Mouse (Mus musculus): Measurements from ENCODE around the gene Ccdc28b. TPM values are rescaled to one million over a fixed set of nuclear protein-coding genes. Genes with fewer than 3 reads are reported as not detected.

The Ccdc28b gene
- polyA plus RNA-seq, 1 experiment from 2014 or later: 66.7 TPM

DNA sequence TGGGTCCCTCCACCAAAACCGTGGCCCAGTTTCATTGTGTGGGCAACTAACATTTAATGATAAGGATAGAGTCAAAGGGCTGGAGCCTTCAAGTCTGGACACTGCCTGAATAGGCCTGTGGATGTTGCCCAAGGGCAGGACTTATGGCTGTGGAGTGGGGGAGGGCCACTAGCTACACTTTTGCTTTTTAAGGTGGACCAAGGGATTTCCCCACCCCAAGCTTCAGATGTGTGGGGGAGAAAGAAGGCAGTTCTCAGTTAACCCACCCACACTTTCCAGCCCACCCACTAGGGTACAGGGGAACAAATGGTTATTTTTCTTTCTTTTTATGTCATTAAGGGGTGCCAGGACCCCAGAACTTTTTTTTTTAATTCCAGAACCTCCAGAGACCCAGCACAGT is 39.4 kb downstream of the Ccdc28b start:
- ATAC-seq (ENCODE audit: insufficient number of reproducible peaks, low FRiP score, low TSS enrichment, low read depth): no peak
- no peaks in the 10 kb centered on the region for H3K9me3 ChIP-seq (replicated peaks)
- H3K9ac ChIP-seq: no peak overlapping the region
- peak overlapping the region; percentile 50 for H3K4me3 ChIP-seq (replicated peaks)
- H3K27ac ChIP-seq (replicated peaks): peak overlapping the region; percentile 58; the same call in 1 of the 2 replicates
- H3K36me3 ChIP-seq: no peaks in the 10 kb centered on the region
- 71% methylated on average over 1 of the region's 1 CpGs for WGBS
- H3K27me3 ChIP-seq: no peaks in the 10 kb centered on the region
- H3K4me1 ChIP-seq: peaks cover 8% of the 10 kb centered on the region; the same call in 1 of the 2 replicates
- peak overlapping the region; percentile 72 for H3K4me2 ChIP-seq (replicated peaks)

- no peak for ATAC-seq (ENCODE audit: insufficient number of reproducible peaks, low FRiP score, low TSS enrichment, low read depth)
- 73% methylated on average over 1 of the region's 1 CpGs for WGBS
Observed at GRCm38 (mm10) chr4:129582251-129582650, 41.5 kb downstream of the Ccdc28b start.

DNA sequence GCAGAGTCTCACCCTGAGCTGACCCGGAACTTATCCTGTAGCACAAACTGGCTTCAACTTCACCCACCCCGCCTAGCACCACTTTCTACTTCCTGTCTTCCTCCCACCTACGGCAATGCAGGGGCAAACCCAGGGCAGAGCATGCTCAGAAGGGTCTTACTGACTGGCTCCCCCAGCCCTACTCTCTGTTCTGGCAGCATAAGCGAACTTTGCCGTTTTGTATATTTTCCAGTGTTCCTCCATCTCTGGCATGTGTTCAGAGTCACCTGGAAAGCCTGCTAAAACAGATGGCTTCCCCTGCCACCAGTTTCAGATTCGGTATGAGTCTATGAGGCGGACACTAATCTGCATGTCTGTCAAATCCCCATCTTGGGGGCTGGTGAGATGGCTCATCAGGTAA is 43.4 kb downstream of the Ccdc28b start:
- WGBS: 54% methylated on average over 7 of the region's 7 CpGs
- Histone ChIP-seq H3K27me3 (no peaks in the 10 kb centered on the region), H3K27ac (replicated peaks) (no peak overlapping the region), H3K9me3 (replicated peaks) (no peaks in the 10 kb centered on the region), H3K4me1 (peaks cover 8% of the 10 kb centered on the region; the same call in 1 of the 2 replicates), H3K4me3 (replicated peaks) (no peak overlapping the region), H3K36me3 (no peaks in the 10 kb centered on the region), H3K4me2 (replicated peaks) (no peak overlapping the region), H3K9ac (no peak overlapping the region)
- no peak for ATAC-seq (ENCODE audit: insufficient number of reproducible peaks, low FRiP score, low TSS enrichment, low read depth)

More at GRCm38 (mm10) chr4:129582251-129582650, 41.5 kb downstream of the Ccdc28b start:
- no peaks in the 10 kb centered on the region for H3K36me3 ChIP-seq
- no peak overlapping the region for H3K4me2 ChIP-seq (replicated peaks)
- no peak overlapping the region for H3K4me3 ChIP-seq (replicated peaks)
- no peak overlapping the region for H3K27ac ChIP-seq (replicated peaks)
- peaks cover 8% of the 10 kb centered on the region; the same call in 1 of the 2 replicates for H3K4me1 ChIP-seq
- no peak overlapping the region for H3K9ac ChIP-seq
- no peaks in the 10 kb centered on the region for H3K9me3 ChIP-seq (replicated peaks)
- H3K27me3 ChIP-seq: no peaks in the 10 kb centered on the region

DNA sequence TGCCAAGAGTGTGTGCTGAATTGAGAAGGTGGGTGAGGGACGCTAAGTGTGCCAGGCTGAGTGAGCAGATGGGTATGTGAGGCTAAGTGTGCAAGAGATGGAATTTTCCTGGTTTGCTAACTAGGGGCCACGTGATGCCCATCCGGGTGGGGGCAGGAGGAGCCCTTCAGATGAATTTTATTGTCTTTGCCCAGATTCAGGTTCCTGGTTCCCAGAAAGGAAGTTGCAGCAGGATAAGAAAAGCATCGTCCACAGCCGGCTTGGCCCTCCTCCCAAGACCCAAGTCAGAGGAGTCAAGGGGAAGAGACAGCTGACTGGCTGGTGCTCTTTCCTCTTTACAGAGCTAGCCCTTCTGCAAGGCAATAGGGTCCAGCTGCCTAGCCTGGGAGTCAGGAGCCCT is 45.3 kb downstream of the Ccdc28b start, which contains the start of gene Fam167b:
TSS of gene Fam167b (minus strand) at position 84 of the 400 bp plus-strand sequence.
- Histone ChIP-seq H3K4me2 (replicated peaks) (peak within 1 kb of the TSS; percentile 6; the same call in 1 of the 2 replicates), H3K27ac (replicated peaks) (0 out of 2 replicates have a peak within 1 kb of the TSS, but pooled peaks have one; percentile 22), H3K9me3 (replicated peaks) (no peaks in the 10 kb centered on the region), H3K27me3 (no peaks in the 10 kb centered on the region), H3K9ac (no peak within 1 kb of the TSS), H3K4me3 (replicated peaks) (no peak within 1 kb of the TSS), H3K4me1 (no peaks in the 10 kb centered on the region), H3K36me3 (no peaks in the 10 kb centered on the region)
- ATAC-seq (ENCODE audit: insufficient number of reproducible peaks, low FRiP score, low TSS enrichment, low read depth): no peak
- 86% methylated on average over 5 of the region's 5 CpGs for WGBS

DNA sequence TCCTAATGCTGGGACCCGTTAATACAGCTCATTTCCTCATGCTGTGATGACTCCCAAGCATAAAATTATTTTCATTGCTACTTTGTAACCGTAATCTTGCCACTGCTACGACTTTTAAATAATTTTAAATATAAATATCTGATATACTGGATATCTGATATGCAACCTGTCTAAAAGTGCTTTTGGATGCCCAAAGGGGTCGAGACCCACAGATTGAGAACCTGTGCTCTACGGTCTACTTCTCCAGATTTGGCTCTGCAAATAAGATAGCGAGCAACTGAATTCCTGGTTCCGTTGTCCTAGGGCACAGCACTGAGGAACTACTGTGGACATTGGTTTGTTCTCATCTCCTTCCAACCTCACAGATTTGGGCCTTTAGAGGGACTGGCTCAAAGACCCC is 46.1 kb downstream of the Ccdc28b start:
- no peaks in the 10 kb centered on the region for H3K4me1 ChIP-seq
- H3K9ac ChIP-seq: no peak overlapping the region
- no peaks in the 10 kb centered on the region for H3K9me3 ChIP-seq (replicated peaks)
- WGBS: 79% methylated on average over 7 of the region's 7 CpGs
- ATAC-seq (ENCODE audit: insufficient number of reproducible peaks, low FRiP score, low TSS enrichment, low read depth): no peak
- no peaks in the 10 kb centered on the region for H3K27me3 ChIP-seq
- no peaks in the 10 kb centered on the region for H3K36me3 ChIP-seq
- no peak overlapping the region for H3K4me2 ChIP-seq (replicated peaks)
- no peak overlapping the region for H3K4me3 ChIP-seq (replicated peaks)
- no peak overlapping the region for H3K27ac ChIP-seq (replicated peaks)

DNA sequence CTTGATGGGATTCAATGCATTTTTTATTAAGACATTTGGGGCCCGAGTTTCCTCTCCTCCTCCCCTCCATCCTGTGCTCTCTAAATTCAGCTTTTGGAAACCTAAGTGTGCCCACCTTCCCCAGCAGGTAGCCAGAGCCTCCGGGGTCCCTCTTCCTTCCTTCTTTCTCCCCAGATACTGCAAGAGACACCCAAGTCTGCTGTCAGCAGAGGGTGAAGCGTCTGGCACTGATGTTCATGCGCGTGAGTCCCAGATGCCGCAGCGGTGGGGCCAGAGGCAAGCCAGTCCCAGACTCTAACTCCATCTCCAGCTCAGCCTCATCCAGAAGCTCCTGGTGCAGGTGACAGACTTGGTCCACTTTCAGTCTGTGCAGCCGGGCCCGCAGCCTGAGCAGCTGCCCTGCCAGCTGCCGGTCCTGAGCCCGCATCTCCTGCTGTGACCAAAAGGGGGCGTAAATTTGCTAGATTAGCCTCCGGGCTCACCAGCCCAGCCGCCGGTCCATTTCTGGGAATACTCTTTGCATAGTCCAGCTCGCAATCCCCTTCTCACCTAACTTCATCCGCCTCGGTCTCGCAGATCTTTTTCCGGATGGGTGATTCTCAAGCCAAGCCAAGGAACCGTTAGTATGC is 46.8 kb downstream of the Ccdc28b start:
- H3K9ac ChIP-seq: no peak overlapping the region
- ATAC-seq (ENCODE audit: insufficient number of reproducible peaks, low FRiP score, low TSS enrichment, low read depth): no peak
- H3K4me2 ChIP-seq (replicated peaks): peak overlapping the region; percentile 6; the same call in 1 of the 2 replicates
- H3K27ac ChIP-seq (replicated peaks): no peak overlapping the region
- no peaks in the 10 kb centered on the region for H3K4me1 ChIP-seq
- WGBS: 28% methylated on average over 21 of the region's 21 CpGs
- H3K4me3 ChIP-seq (replicated peaks): no peak overlapping the region
- H3K27me3 ChIP-seq: no peaks in the 10 kb centered on the region
- H3K9me3 ChIP-seq (replicated peaks): no peaks in the 10 kb centered on the region
- H3K36me3 ChIP-seq: no peaks in the 10 kb centered on the region

- Histone ChIP-seq H3K4me3 (replicated peaks) (no peak overlapping the region), H3K27me3 (no peaks in the 10 kb centered on the region), H3K9ac (no peak overlapping the region), H3K36me3 (no peaks in the 10 kb centered on the region), H3K27ac (replicated peaks) (no peak overlapping the region), H3K9me3 (replicated peaks) (no peaks in the 10 kb centered on the region), H3K4me1 (no peaks in the 10 kb centered on the region), H3K4me2 (replicated peaks) (no peak overlapping the region)
- no peak for ATAC-seq (ENCODE audit: insufficient number of reproducible peaks, low FRiP score, low TSS enrichment, low read depth)
- WGBS: 46% methylated on average over 7 of the region's 8 CpGs
Observed at GRCm38 (mm10) chr4:129575171-129575844, 48.4 kb downstream of the Ccdc28b start.

- 84% methylated on average over 8 of the region's 8 CpGs for WGBS
- no peaks in the 10 kb centered on the region for H3K4me1 ChIP-seq
- no peak for ATAC-seq (ENCODE audit: insufficient number of reproducible peaks, low FRiP score, low TSS enrichment, low read depth)
Observed at GRCm38 (mm10) chr4:129573430-129573829, 50.3 kb downstream of the Ccdc28b start, which contains the start of gene Lck. Gene Lck (minus strand): TSS chr4:129573641.

GRCm38 (mm10) chr4:129573093-129573370 is 50.7 kb downstream of the Ccdc28b start:
- no peak for ATAC-seq (ENCODE audit: insufficient number of reproducible peaks, low FRiP score, low TSS enrichment, low read depth)
- no peak overlapping the region for H3K9ac ChIP-seq
- H3K4me2 ChIP-seq (replicated peaks): no peak overlapping the region
- no peaks in the 10 kb centered on the region for H3K27me3 ChIP-seq
- H3K4me3 ChIP-seq (replicated peaks): no peak overlapping the region
- H3K4me1 ChIP-seq: no peaks in the 10 kb centered on the region
- H3K9me3 ChIP-seq (replicated peaks): no peaks in the 10 kb centered on the region
- H3K36me3 ChIP-seq: no peaks in the 10 kb centered on the region
- H3K27ac ChIP-seq (replicated peaks): no peak overlapping the region
- 97% methylated on average over 4 of the region's 4 CpGs for WGBS

More at GRCm38 (mm10) chr4:129573430-129573829, 50.3 kb downstream of the Ccdc28b start, which contains the start of gene Lck:
- Histone ChIP-seq H3K4me3 (replicated peaks) (no peak within 1 kb of the TSS), H3K36me3 (no peaks in the 10 kb centered on the region), H3K9ac (no peak within 1 kb of the TSS), H3K27me3 (no peaks in the 10 kb centered on the region), H3K27ac (replicated peaks) (no peak within 1 kb of the TSS), H3K9me3 (replicated peaks) (no peaks in the 10 kb centered on the region), H3K4me2 (replicated peaks) (no peak within 1 kb of the TSS)

DNA sequence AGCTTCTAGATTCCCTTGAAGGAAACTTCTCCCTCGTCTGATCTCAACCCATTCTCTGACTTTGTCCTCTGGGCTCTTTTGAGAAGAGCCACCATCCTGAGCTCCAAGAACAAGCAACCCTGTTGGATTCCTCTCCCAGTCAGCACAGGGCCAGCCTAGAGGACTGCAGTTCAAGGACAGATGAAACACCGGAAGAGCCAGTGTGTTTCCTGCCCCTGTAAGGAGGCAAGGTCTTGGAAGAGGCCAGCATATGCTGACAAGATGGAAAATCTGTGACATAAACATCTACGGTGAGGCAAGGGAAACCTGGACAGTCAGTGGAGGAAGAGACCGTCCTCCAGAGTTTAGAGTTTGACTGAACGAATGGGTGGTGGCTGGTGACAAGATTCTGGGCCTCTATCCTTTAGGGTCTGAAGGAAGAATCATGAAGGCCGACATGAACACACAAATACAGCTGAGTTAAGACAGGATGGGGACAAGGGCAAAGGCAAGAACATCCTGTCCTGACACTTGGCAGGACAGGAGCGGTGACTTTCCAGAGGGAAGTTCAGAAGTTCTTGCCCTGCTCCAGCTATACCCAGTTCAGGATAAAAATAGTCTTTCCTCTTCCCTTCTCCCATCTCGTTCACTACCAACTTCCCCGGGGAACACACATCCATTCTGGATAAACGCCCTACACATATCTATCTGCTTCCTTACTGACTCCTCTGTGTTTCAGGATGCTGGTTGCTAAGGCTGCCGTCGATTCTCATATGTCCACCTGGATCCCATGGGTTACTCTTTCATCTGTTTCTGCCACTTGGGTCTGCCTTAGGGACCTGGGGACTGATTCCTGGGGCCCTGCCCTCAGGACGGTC is 51.3 kb downstream of the Ccdc28b start:
- Histone ChIP-seq H3K4me2 (replicated peaks) (no peak overlapping the region), H3K4me1 (no peaks in the 10 kb centered on the region), H3K4me3 (replicated peaks) (no peak overlapping the region), H3K36me3 (no peaks in the 10 kb centered on the region), H3K9me3 (replicated peaks) (no peaks in the 10 kb centered on the region), H3K27me3 (no peaks in the 10 kb centered on the region), H3K9ac (no peak overlapping the region), H3K27ac (replicated peaks) (no peak overlapping the region)
- WGBS: 82% methylated on average over 13 of the region's 13 CpGs
- no peak for ATAC-seq (ENCODE audit: insufficient number of reproducible peaks, low FRiP score, low TSS enrichment, low read depth)

GRCm38 (mm10) chr4:129571551-129572084 is 52.1 kb downstream of the Ccdc28b start:
- Histone ChIP-seq H3K9ac (no peak overlapping the region), H3K4me1 (no peaks in the 10 kb centered on the region), H3K4me3 (replicated peaks) (no peak overlapping the region), H3K9me3 (replicated peaks) (no peaks in the 10 kb centered on the region), H3K27ac (replicated peaks) (no peak overlapping the region), H3K36me3 (no peaks in the 10 kb centered on the region), H3K4me2 (replicated peaks) (no peak overlapping the region), H3K27me3 (no peaks in the 10 kb centered on the region)
- WGBS: 78% methylated on average over 8 of the region's 8 CpGs
- no peak for ATAC-seq (ENCODE audit: insufficient number of reproducible peaks, low FRiP score, low TSS enrichment, low read depth)

Measured in embryonic facial prominence, embryonic 15.5 days (tissue).